Mouse (Mus musculus) stomach, postnatal 0 days (tissue): ENCODE results near the gene Hoxa10. TPM values are rescaled to one million over a fixed set of nuclear protein-coding genes. Genes with fewer than 3 reads are reported as not detected.

Experiments used
- ATAC-seq: fragments of 200-750 bp; cut with Nextera tagmentation; 2 replicates; pipeline ENCODE4 v1.8.0; 2017; ENCODE audit not compliant: low FRiP score, low TSS enrichment
- DNase-seq: peaks from one replicate; pipeline ENCODE4 v3.0.0-alpha.2; 2016; ENCODE audit warnings: low spot score
- H3K27ac ChIP-seq: fragments of 300-500 bp; sonication (generic); replicated peaks from 2 replicates; pipeline ENCODE4 v1.5.1; 2014; ENCODE audit warnings: mild to moderate bottlenecking, control low read depth
- H3K27me3 ChIP-seq: fragments of 300-500 bp; sonication (generic); 2 replicates; pipeline ENCODE4 v1.6.1; 2014; ENCODE audit warnings: low read length; ENCODE audit not compliant: control insufficient read depth, insufficient read depth
- H3K36me3 ChIP-seq: fragments of 300-500 bp; sonication (generic); 2 replicates; pipeline ENCODE4 v1.6.1; 2014; ENCODE audit warnings: low read length, mixed read lengths; ENCODE audit not compliant: control insufficient read depth, insufficient read depth
- H3K4me1 ChIP-seq: fragments of 300-500 bp; sonication (generic); replicated peaks from 2 replicates; pipeline ENCODE4 v1.6.1; 2014; ENCODE audit warnings: antibody characterized with exemption; ENCODE audit not compliant: control insufficient read depth, insufficient read depth
- H3K4me2 ChIP-seq: fragments of 300-500 bp; sonication (generic); replicated peaks from 2 replicates; pipeline ENCODE4 v1.6.1; 2014; ENCODE audit warnings: low read depth, mild to moderate bottlenecking, control low read depth, moderate library complexity
- H3K4me3 ChIP-seq: fragments of 300-500 bp; sonication (generic); 2 replicates; pipeline ENCODE4 v1.5.1; 2014; ENCODE audit warnings: low read depth, low read length, control low read depth
- H3K9ac ChIP-seq: fragments of 300-500 bp; sonication (generic); 2 replicates; pipeline ENCODE4 v1.6.1; 2014; ENCODE audit warnings: mild to moderate bottlenecking, low read length, control low read depth, mixed read lengths
- H3K9me3 ChIP-seq: fragments of 300-500 bp; sonication (generic); 2 replicates; pipeline ENCODE4 v1.6.1; 2016; ENCODE audit warnings: low read length; ENCODE audit not compliant: control insufficient read depth
- CTCF ChIP-seq: IDR thresholded peaks from 2 replicates; pipeline ENCODE4 v1.5.1; 2016; ENCODE audit warnings: antibody characterized with exemption, low read depth, mild to moderate bottlenecking, moderate library complexity
- EP300 ChIP-seq: optimal IDR thresholded peaks from 2 replicates; pipeline ENCODE3; 2016; ENCODE audit warnings: antibody characterized with exemption
- WGBS: fragments of 180-500 bp; shearing (Covaris S2); extraction: QIAGEN DNeasy Blood & Tissue Kit; methylation state at CpG from one replicate; pipeline ENCODE4 v1.1.7; 2014; 5-methylcytosine and 5-hydroxymethylcytosine counted together
- polyA plus RNA-seq: library from polyadenylated mRNA; unstranded; fragments of >200 nt; fragmentation: Nextera tagmentation; extraction: Ambion mirVana; gene quantifications from 2 replicates; pipeline ENCODE4 v1.2.1, GENCODE M21; 2015

The Hoxa10 gene
- polyA plus RNA-seq, 1 experiment from 2014 or later: not detected

DNA sequence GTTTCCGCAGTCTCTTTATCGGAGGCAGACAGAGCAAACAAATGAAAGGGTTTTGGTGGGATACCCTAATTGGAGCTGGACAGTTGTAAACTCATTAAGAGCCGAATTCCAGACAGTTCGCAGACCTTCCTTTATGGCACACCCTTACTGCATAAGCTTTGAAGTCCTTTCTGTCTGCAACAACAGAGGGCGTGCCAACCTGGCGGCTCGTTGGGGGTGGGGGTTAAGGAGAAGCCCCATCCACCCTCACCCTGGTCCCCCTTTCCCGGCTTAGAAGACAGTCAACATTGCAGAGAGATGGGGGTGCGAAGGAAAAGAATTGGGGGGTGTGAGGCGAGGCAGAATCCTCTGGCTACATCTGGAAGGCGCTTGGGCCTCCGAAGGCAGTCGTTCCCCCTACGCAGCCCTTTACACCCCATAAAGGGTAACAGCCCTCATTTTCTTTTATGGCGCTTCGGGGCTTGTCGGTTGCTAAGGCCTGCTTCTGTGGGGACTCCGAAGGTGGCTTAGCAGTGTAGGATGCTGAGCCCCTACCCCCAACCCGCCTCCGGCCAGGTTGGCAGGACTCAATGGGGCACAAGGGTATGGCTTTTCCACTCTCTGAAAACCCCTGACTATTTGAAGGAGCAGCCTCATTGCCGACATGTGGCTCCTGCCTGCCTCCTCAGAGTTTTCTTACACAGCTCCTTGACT is 18.5 kb downstream of the Hoxa10 start:
- Histone ChIP-seq H3K9ac (no peak overlapping the region), H3K27me3 (peaks cover 37% of the 10 kb centered on the region; the same call in 1 of the 2 replicates), H3K4me3 (peak overlapping the region; percentile 58), H3K4me1 (no peaks in the 10 kb centered on the region), H3K36me3 (no peaks in the 10 kb centered on the region), H3K27ac (0 out of 2 replicates have a peak overlapping the region, but pooled peaks have one; percentile 41), H3K9me3 (no peaks in the 10 kb centered on the region), H3K4me2 (peak overlapping the region; percentile 88)
- TF ChIP-seq EP300 (no peak), CTCF (no peak)
- ATAC-seq (peak; percentile 19), DNase-seq (no peak)
- WGBS: 21% methylated on average over 21 of the region's 21 CpGs

DNA sequence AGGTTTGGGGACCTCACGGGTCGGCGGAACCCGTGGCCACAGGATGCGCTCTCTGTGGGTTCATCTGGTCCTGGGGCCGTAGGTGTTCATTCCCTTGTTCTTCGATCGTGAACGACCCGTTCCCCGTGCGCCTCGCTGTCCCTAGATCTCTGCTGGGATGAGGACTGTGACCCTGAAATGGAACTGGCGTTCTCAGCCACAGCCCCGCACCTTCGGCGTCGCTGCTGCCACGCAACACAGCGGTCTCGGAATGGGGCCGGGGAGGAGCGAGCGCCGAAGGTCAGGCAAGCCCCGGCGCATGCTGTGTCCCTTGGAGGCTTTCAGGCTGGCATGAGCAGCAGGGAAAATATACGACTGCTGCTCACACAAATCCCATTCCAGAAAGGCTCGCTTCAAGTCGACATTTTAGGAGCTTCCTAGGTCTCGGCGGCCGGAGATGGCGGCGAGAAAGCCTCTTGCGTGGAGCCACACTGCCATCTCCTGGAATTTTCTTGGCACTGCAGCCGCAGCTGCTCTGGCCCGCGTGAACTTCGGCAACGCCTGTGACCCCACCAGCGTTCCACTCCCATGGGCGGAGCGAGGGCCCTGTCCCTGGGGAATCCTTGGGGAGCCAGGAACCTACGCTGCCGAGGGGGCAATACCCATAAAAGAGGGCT is 19.2 kb downstream of the Hoxa10 start, which contains the start of gene Hoxa7:
Gene Hoxa7, minus strand, starts transcription at position 518 of the 656 bp plus-strand sequence.
- Histone ChIP-seq H3K4me3 (peak within 1 kb of the TSS; percentile 58), H3K4me1 (no peaks in the 10 kb centered on the region), H3K27me3 (peaks cover 35% of the 10 kb centered on the region; the same call in 1 of the 2 replicates), H3K36me3 (no peaks in the 10 kb centered on the region), H3K9me3 (no peaks in the 10 kb centered on the region), H3K9ac (peak within 1 kb of the TSS; percentile 67), H3K27ac (peak within 1 kb of the TSS; percentile 58; the same call in 1 of the 2 replicates), H3K4me2 (peak within 1 kb of the TSS; percentile 88)
- WGBS: 1% methylated on average over 46 of the region's 46 CpGs
- ATAC-seq: peak; percentile 56
- DNase-seq: peak; percentile 86
- TF ChIP-seq EP300: no peak
- peak; percentile 98 for TF ChIP-seq CTCF

DNA sequence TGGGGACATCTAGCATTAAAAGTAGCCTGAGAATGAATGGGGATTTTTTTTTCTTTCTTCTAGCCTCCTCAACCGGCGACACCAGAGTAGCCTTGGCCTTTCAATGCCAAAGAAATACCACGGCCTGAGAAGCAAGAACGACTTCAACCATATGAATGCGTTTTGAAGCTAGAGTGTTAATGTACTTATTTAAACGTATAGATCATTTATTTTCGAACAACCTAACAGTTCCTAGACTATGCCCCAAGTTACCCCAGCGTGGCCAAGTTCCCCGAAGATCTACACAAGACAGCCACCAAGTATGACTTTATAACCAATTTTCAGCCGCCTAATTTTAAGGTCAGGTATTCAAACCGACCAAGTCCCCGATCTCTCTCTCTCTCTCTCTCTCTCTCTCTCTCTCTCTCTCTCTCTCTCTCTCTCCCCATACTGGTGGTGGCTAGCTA is 19.8 kb downstream of the Hoxa10 start:
- Histone ChIP-seq H3K9me3 (no peaks in the 10 kb centered on the region), H3K4me2 (peak overlapping the region; percentile 88), H3K4me1 (no peaks in the 10 kb centered on the region), H3K36me3 (no peaks in the 10 kb centered on the region), H3K27ac (no peak overlapping the region), H3K4me3 (peak overlapping the region; percentile 58), H3K27me3 (peaks cover 33% of the 10 kb centered on the region; the same call in 1 of the 2 replicates), H3K9ac (peak overlapping the region; percentile 67)
- 28% methylated on average over 12 of the region's 12 CpGs for WGBS
- no peak for ATAC-seq
- no peak for DNase-seq
- no peak for TF ChIP-seq EP300
- no peak for TF ChIP-seq CTCF

DNA sequence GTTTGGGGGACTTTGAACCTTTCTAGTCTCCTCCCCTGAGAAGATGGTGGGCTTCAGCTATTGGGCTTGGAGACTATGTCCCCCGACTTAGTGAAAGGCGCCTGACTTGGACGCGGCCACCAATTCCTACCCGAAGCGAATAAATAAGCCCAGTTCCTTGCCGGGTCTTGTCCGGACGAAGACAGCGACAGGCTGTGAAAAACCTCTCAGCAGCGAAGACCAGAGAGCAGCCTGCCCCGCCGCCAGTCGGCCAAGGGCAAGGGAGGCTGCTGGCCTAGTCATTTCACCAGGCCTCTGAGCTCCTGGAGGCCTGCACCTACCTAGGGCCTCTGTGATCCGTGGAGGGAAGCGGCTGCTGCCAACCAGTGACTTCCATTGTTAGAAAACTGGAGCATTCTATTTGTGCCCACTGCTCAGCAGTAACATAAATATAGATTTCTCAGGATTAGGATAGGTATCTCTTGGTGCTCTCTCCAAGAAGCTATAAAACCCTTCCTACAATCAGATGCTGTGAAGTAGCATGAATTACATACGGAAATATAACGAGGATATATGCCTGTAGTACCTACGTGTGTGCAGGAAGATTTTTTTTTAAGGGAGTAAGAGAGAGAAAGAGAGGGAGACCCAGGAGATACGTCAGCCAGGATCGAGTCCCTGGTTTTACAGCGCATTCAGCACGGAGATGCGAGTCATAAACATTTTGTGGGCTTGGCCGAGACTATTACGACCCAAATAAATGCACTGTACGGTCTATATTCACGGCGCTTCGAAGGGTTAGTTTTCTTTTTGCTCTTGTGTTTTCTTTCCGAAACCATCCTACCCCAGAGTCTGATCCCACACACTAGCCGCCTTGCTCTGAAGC is 20.4 kb downstream of the Hoxa10 start:
- DNase-seq: no peak
- Histone ChIP-seq H3K9me3 (no peaks in the 10 kb centered on the region), H3K4me3 (peak overlapping the region; percentile 58), H3K27me3 (peaks cover 32% of the 10 kb centered on the region; the same call in 1 of the 2 replicates), H3K4me2 (peak overlapping the region; percentile 88), H3K4me1 (no peaks in the 10 kb centered on the region), H3K36me3 (no peaks in the 10 kb centered on the region), H3K9ac (no peak overlapping the region), H3K27ac (peak overlapping the region; percentile 36; the same call in 1 of the 2 replicates)
- WGBS: 46% methylated on average over 32 of the region's 32 CpGs
- ATAC-seq: no peak
- TF ChIP-seq EP300 (no peak), CTCF (no peak)

DNA sequence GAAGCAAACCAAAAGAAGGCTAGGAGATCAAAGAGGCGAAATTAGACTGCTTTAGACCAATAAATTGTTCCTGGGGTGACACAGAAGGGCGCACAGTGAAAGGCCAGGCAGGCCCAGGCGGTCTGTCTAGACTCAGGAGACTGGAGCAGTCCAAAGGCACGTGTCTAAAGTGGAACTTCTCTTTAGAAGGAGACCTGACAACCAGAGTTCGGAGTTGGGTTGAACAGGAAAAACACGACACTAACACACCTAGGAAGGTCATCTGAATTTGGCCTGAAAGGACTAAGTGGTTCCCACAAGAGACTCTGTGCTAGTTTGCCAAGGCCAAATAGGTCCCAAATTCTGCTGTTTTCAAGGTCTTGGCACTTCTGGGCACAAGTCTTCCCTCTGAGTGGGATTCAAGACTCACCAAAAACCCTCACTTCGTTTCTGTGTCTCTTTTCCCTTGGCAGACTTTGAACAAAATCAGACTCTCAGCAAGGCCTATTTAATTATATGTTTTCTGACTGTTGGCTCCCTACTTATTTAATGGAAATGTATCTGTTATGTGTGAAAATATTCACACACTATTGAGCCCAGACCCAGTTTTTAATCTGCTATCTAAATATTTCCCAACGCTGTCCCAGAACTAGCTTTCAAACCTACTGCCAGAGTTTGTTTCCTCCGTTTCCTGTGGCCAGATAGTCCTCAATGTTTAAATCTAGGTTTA is 21.3 kb downstream of the Hoxa10 start:
- 51% methylated on average over 9 of the region's 9 CpGs for WGBS
- 0 out of 2 replicates have a peak overlapping the region, but pooled peaks have one; percentile 58 for H3K4me3 ChIP-seq
- peaks cover 37% of the 10 kb centered on the region; the same call in 1 of the 2 replicates for H3K27me3 ChIP-seq
- TF ChIP-seq EP300: no peak
- no peak overlapping the region for H3K27ac ChIP-seq
- H3K4me1 ChIP-seq: no peaks in the 10 kb centered on the region
- H3K36me3 ChIP-seq: no peaks in the 10 kb centered on the region
- H3K9ac ChIP-seq: no peak overlapping the region
- no peak overlapping the region for H3K4me2 ChIP-seq
- H3K9me3 ChIP-seq: no peaks in the 10 kb centered on the region
- no peak for DNase-seq
- ATAC-seq: no peak
